In genomic region chr3:122247768-122248100, GRCm38 (mm10) we compare ENCODE assay signal across 9 mouse cellular contexts. TPM values are rescaled to one million over a fixed set of nuclear protein-coding genes. Genes with fewer than 3 reads are reported as not detected.
DNase-seq lines count a peak whose midpoint lies in the region; ATAC-seq and TF ChIP-seq lines count a peak whose summit lies in the region.
"Had no signal": no experiment of that assay in that cellular context is flagged by ENCODE, and none has a peak within 500 bp of the region (broad histone marks: within the 10 kb centered on the region; RNA-seq: fewer than 3 reads in every experiment).

No protein-coding gene starts in this region.

- DNase-seq in MN1 (ENCODE audit: low spot score), result no peak
- DNase-seq in lung, postnatal 4 days, result no peak
- DNase-seq: gastrocnemius, postnatal 25 days had no signal

- no peak overlapping the region for H3K27ac ChIP-seq in kidney, embryonic 14.5 days (ENCODE audit: low read depth, low read length)
- no peak overlapping the region for H3K27ac ChIP-seq in kidney, embryonic 16.5 days (ENCODE audit: low read length)
- no peak overlapping the region for H3K27ac ChIP-seq in bone marrow macrophage, adult 2 months (ENCODE audit: insufficient read depth, low read depth, low read length)
- H3K27ac ChIP-seq in hindbrain, embryonic 16.5 days (ENCODE audit: low read depth, low read length), result no peak overlapping the region
- H3K27ac ChIP-seq: layer of hippocampus, adult 2 months had no signal

- no peaks in the 10 kb centered on the region for H3K27me3 ChIP-seq in kidney, embryonic 14.5 days (ENCODE audit: control insufficient read depth, insufficient read depth, low read length)
- H3K27me3 ChIP-seq in kidney, embryonic 16.5 days (ENCODE audit: insufficient read depth, low read length), result no peaks in the 10 kb centered on the region
- H3K27me3 ChIP-seq in hindbrain, embryonic 16.5 days (replicated peaks; ENCODE audit: control insufficient read depth, insufficient read depth, low read length), result no peaks in the 10 kb centered on the region
- no peaks in the 10 kb centered on the region for H3K27me3 ChIP-seq in myocyte (ENCODE audit: control insufficient read depth, insufficient read depth, insufficient read length)

- H3K9ac ChIP-seq in kidney, embryonic 14.5 days (ENCODE audit: low read depth, low read length), result 0 out of 2 replicates have a peak overlapping the region, but pooled peaks have one; percentile 0
- no peak overlapping the region for H3K9ac ChIP-seq in kidney, embryonic 16.5 days (replicated peaks; ENCODE audit: low read length)
- H3K9ac ChIP-seq in hindbrain, embryonic 16.5 days (ENCODE audit: low read depth, low read length), result no peak overlapping the region

- no peak for TF ChIP-seq CTCF in bone marrow macrophage, adult 2 months (IDR thresholded peaks at IDR 0.05; ENCODE audit: low read depth, low read length)

- no peak for TF ChIP-seq POLR2A in bone marrow macrophage, adult 2 months (IDR thresholded peaks at IDR 0.05; ENCODE audit: borderline replicate concordance, low read depth, low read length)
- TF ChIP-seq POLR2A in myocyte (IDR thresholded peaks at IDR 0.05; ENCODE audit: insufficient read length, low read depth), result no peak

- H3K9me3 ChIP-seq in kidney, embryonic 14.5 days (ENCODE audit: control insufficient read depth, low read length), result no peaks in the 10 kb centered on the region
- H3K9me3 ChIP-seq in kidney, embryonic 16.5 days (ENCODE audit: low read length), result no peaks in the 10 kb centered on the region
- H3K9me3 ChIP-seq in hindbrain, embryonic 16.5 days (ENCODE audit: control insufficient read depth, low read length), result no peaks in the 10 kb centered on the region

- H3K4me1 ChIP-seq in kidney, embryonic 14.5 days (ENCODE audit: control insufficient read depth, insufficient read depth, low read length), result peaks cover 11% of the 10 kb centered on the region
- peaks cover 18% of the 10 kb centered on the region for H3K4me1 ChIP-seq in kidney, embryonic 16.5 days (ENCODE audit: insufficient read depth, low read length)
- peaks cover 39% of the 10 kb centered on the region for H3K4me1 ChIP-seq in bone marrow macrophage, adult 2 months (ENCODE audit: control insufficient read depth, insufficient read depth, low read length)
- H3K4me1 ChIP-seq in hindbrain, embryonic 16.5 days (ENCODE audit: control insufficient read depth, insufficient read depth, low read depth, low read length), result peaks cover 14% of the 10 kb centered on the region

- peak overlapping the region; percentile 9; the same call in 1 of the 2 replicates for H3K4me2 ChIP-seq in kidney, embryonic 14.5 days (replicated peaks; ENCODE audit: low read depth, low read length)
- no peak overlapping the region for H3K4me2 ChIP-seq in kidney, embryonic 16.5 days (replicated peaks; ENCODE audit: low read depth, low read length)
- H3K4me2 ChIP-seq in hindbrain, embryonic 16.5 days (ENCODE audit: low read length), result peak overlapping the region; percentile 52
- H3K4me2 ChIP-seq in myocyte (ENCODE audit: low read depth), result peak overlapping the region; percentile 75

- H3K36me3 ChIP-seq in kidney, embryonic 14.5 days (ENCODE audit: control insufficient read depth, insufficient read depth, low read length), result no peaks in the 10 kb centered on the region
- no peaks in the 10 kb centered on the region for H3K36me3 ChIP-seq in kidney, embryonic 16.5 days (ENCODE audit: insufficient read depth, low read length)
- H3K36me3 ChIP-seq in hindbrain, embryonic 16.5 days (ENCODE audit: control insufficient read depth, insufficient read depth, low read length), result no peaks in the 10 kb centered on the region
- no peaks in the 10 kb centered on the region for H3K36me3 ChIP-seq in myocyte (ENCODE audit: control insufficient read depth, insufficient read depth)

- no peak overlapping the region for H3K4me3 ChIP-seq in kidney, embryonic 14.5 days (ENCODE audit: low read length)
- H3K4me3 ChIP-seq in kidney, embryonic 16.5 days (ENCODE audit: low read length), result no peak overlapping the region
- peak overlapping the region; percentile 1; the same call in 1 of the 2 replicates for H3K4me3 ChIP-seq in bone marrow macrophage, adult 2 months (ENCODE audit: insufficient read depth, low read length)
- H3K4me3 ChIP-seq in hindbrain, embryonic 16.5 days (ENCODE audit: low read length), result no peak overlapping the region
- peak overlapping the region; percentile 37 for H3K4me3 ChIP-seq in myocyte

- 95% methylated on average over 2 of the region's 2 CpGs for WGBS in kidney, embryonic 14.5 days
- 100% methylated on average over 2 of the region's 2 CpGs for WGBS in kidney, embryonic 16.5 days
- 97% methylated on average over 2 of the region's 2 CpGs for WGBS in hindbrain, embryonic 16.5 days

- H3K79me2 ChIP-seq in myocyte (ENCODE audit: control insufficient read depth, insufficient read depth), result peaks cover 54% of the 10 kb centered on the region

- ATAC-seq in kidney, embryonic 14.5 days (ENCODE audit: low FRiP score, low TSS enrichment), result no peak
- ATAC-seq in kidney, embryonic 16.5 days (ENCODE audit: low FRiP score, low TSS enrichment), result no peak
- no peak for ATAC-seq in hindbrain, embryonic 16.5 days

- no peak overlapping the region for H3ac ChIP-seq in myocyte (ENCODE audit: control insufficient read depth, insufficient read length)

TF ChIP-seq in myocyte, 11 proteins besides CTCF, POLR2A, EP300 and RAD21:
- TF ChIP-seq E2F4 (IDR thresholded peaks at IDR 0.05; ENCODE audit: insufficient read depth), result no peak
- no peak for TF ChIP-seq MYOD1 (IDR thresholded peaks at IDR 0.05; ENCODE audit: control insufficient read depth in 1 of 3, insufficient read length in 2 of 3, low read depth in 2 of 3)
- no peak for TF ChIP-seq TCF12 (IDR thresholded peaks at IDR 0.05; ENCODE audit: insufficient read depth, poor library complexity, severe bottlenecking)
- TF ChIP-seq MAX (IDR thresholded peaks at IDR 0.05; ENCODE audit: low read depth), result no peak
- TF ChIP-seq SRF (IDR thresholded peaks at IDR 0.05; ENCODE audit: control insufficient read depth, insufficient read length, low read depth), result no peak
- no peak for TF ChIP-seq POLR2AphosphoS2 (IDR thresholded peaks at IDR 0.05; ENCODE audit: insufficient read length, low read depth)
- TF ChIP-seq TCF3 (IDR thresholded peaks at IDR 0.05; ENCODE audit: insufficient read length, low read depth), result no peak
- no peak for TF ChIP-seq MYOG (IDR thresholded peaks at IDR 0.05; ENCODE audit: control insufficient read depth in 1 of 3, insufficient read depth in 1 of 3, insufficient read length in 2 of 3, low read depth in 2 of 3)
- TF ChIP-seq REST (IDR thresholded peaks at IDR 0.05; ENCODE audit: insufficient read depth, insufficient read length), result no peak
- TF ChIP-seq CEBPB (IDR thresholded peaks at IDR 0.05; ENCODE audit: insufficient read depth, poor library complexity, severe bottlenecking), result no peak
- no peak for TF ChIP-seq USF1 (IDR thresholded peaks at IDR 0.05; ENCODE audit: low read depth)
TF ChIP-seq in myocyte: peak in this region for 0.

RNA-seq across cellular contexts. Expression of gene Gclm, which starts 2.4 kb away (rescaled TPM):
- 67.9 and 76.2 TPM in 2 replicates for polyA plus RNA-seq in kidney, embryonic 14.5 days (2014; fragmentation: Nextera tagmentation; extraction: Ambion mirVana)
- 98.6 and 116 TPM in 2 replicates for polyA plus RNA-seq in kidney, embryonic 16.5 days (2015; fragmentation: Nextera tagmentation; extraction: Ambion mirVana)
- 305 and 316 TPM in 2 replicates for polyA plus RNA-seq in bone marrow macrophage, adult 2 months (2012; ENCODE audit: insufficient read depth, insufficient read length, missing spikeins)
- 37.1 and 43.8 TPM in 2 replicates for polyA plus RNA-seq in hindbrain, embryonic 16.5 days (2015; fragmentation: Nextera tagmentation; extraction: Ambion mirVana)
- polyA plus RNA-seq in myocyte (2012; fragmentation: generic; extraction: Trizol), result 23.2 TPM

RNA-seq across cellular contexts. Expression of gene Dnttip2, which starts 26.5 kb away (rescaled TPM):
- 82.3 and 85.5 TPM in 2 replicates for polyA plus RNA-seq in kidney, embryonic 14.5 days (2014; fragmentation: Nextera tagmentation; extraction: Ambion mirVana)
- 68.1 and 70.4 TPM in 2 replicates for polyA plus RNA-seq in kidney, embryonic 16.5 days (2015; fragmentation: Nextera tagmentation; extraction: Ambion mirVana)
- polyA plus RNA-seq in bone marrow macrophage, adult 2 months (2012; ENCODE audit: insufficient read depth, insufficient read length, missing spikeins), result 43.5 and 45.8 TPM in 2 replicates
- polyA plus RNA-seq in hindbrain, embryonic 16.5 days (2015; fragmentation: Nextera tagmentation; extraction: Ambion mirVana), result 39.8 and 41.7 TPM in 2 replicates
- 18.5 TPM for polyA plus RNA-seq in myocyte (2012; fragmentation: generic; extraction: Trizol)

RNA-seq across cellular contexts. Expression of gene Bcar3, which starts 46.2 kb away (rescaled TPM):
- polyA plus RNA-seq in kidney, embryonic 14.5 days (2014; fragmentation: Nextera tagmentation; extraction: Ambion mirVana), result 9.6 and 13.7 TPM in 2 replicates
- polyA plus RNA-seq in kidney, embryonic 16.5 days (2015; fragmentation: Nextera tagmentation; extraction: Ambion mirVana), result 15.9 and 16.1 TPM in 2 replicates
- 6.8 and 9.8 TPM in 2 replicates for polyA plus RNA-seq in bone marrow macrophage, adult 2 months (2012; ENCODE audit: insufficient read depth, insufficient read length, missing spikeins)
- polyA plus RNA-seq in hindbrain, embryonic 16.5 days (2015; fragmentation: Nextera tagmentation; extraction: Ambion mirVana), result 6.8 and 7.1 TPM in 2 replicates
- polyA plus RNA-seq in myocyte (2012; fragmentation: generic; extraction: Trizol), result 21.4 TPM

Comparison
In these comparisons a context has a peak if more than half of its experiments do, and no peak if none do; other contexts are left out.
1. H3K4me3 ChIP-seq: peak in bone marrow macrophage, adult 2 months (single experiment) and myocyte (single experiment); none in kidney, embryonic 14.5 days (single experiment), kidney, embryonic 16.5 days (single experiment) and hindbrain, embryonic 16.5 days (single experiment).